Mouse (Mus musculus) R1 (cell line): Measurements from ENCODE around the gene Nt5c2.

Source experiments
- DNase-seq: peaks from one replicate; pipeline ENCODE4 v3.0.0-alpha.2; 2018; ENCODE audit warnings: low read depth, low spot score

The Nt5c2 gene

DNA sequence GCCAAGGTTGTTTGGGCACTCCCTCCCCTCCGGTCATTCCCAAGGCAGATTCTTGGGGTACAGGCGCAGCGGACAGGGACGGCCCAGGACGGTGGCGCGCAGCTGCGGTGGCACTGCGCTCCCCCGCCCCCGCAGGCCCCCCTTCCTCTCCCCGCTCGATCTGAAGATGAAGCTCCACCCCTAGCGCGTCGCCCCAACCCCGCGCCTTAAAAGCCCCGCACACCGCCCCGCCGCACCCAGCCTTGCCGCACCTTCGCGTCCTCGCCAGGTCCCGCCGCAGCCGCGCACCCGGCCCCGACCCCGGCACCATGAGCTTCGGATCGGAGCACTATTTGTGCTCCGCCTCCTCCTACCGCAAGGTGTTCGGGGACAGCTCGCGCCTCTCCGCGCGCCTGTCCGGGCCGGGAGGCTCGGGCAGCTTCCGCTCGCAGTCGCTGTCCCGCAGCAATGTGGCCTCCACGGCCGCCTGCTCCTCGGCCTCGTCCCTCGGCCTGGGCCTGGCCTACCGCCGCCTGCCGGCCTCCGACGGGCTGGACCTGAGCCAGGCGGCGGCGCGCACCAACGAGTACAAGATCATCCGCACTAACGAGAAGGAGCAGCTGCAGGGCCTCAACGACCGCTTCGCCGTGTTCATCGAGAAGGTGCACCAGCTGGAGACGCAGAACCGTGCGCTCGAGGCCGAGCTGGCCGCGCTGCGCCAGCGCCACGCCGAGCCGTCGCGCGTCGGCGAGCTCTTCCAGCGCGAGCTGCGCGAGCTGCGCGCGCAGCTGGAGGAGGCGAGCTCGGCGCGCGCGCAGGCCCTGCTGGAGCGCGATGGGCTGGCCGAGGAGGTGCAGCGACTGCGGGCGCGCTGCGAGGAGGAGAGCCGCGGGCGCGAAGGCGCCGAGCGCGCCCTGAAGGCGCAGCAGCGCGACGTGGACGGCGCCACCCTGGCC is at the start of gene Nt5c2, which contains the start of gene Ina:
Gene Nt5c2 (minus strand): TSS at position 707 of the 935 bp plus-strand sequence.
Gene Ina (plus strand): TSS at position 252 of the 935 bp plus-strand sequence.
- DNase-seq, result peak; percentile 86

DNA sequence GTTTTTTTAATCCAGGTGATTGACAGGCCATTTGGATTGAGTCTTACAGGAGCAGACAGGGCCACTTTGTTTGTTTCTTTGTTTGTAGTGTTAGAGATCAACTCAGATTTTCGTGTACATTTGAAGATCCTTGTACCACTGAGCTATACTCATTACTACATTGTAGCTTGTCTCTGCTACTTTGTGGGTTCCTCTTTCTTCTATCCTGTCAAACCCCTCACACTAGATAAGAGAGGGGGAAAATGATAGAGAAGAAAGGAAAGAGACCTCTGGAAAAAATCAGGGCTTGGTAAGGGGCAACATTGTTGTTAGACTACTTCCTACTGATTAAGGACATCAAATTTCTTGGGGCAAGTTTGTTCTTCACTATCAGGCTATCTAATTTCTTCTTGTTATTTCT is 42.7 kb upstream of the Nt5c2 start:
- no peak for DNase-seq

DNA sequence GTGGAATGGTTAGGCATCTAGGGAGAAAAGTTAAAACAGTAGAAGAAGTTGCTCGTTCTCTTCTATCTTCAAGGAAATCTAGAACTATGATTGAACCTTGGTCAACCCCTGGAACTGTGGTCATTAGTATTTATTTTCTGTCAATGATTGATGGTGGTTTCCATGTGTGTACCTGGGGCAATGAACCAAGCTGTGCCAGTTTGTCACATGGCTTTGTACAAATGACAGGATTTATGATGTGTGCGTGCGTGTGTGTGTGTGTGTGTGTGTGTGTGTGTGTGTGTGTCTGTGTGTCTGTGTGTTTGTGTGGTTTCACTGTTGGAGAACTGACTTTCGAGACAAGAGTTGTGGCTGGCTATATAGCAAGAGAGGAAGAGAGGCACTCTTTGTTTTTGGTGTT is 38.5 kb upstream of the Nt5c2 start:
- no peak for DNase-seq

DNA sequence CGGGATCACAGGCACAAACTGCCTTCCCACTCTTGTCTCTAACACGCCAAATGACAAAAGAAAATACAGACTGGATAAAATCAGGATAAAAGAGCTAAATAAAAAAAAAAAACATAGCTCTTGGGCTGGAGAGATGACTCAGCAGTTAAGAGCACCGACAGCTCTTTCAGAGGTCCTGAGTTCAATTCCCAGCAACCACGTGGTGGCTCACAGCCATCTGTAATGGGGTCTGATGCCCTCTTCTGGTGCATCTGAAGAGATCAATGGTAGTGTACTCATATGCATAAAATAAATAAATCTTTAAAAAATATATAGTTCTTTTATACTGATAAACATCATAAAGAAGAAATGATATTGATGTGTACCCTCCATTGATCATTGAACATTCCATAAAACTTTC is 38.0 kb upstream of the Nt5c2 start:
- no peak for DNase-seq

DNA sequence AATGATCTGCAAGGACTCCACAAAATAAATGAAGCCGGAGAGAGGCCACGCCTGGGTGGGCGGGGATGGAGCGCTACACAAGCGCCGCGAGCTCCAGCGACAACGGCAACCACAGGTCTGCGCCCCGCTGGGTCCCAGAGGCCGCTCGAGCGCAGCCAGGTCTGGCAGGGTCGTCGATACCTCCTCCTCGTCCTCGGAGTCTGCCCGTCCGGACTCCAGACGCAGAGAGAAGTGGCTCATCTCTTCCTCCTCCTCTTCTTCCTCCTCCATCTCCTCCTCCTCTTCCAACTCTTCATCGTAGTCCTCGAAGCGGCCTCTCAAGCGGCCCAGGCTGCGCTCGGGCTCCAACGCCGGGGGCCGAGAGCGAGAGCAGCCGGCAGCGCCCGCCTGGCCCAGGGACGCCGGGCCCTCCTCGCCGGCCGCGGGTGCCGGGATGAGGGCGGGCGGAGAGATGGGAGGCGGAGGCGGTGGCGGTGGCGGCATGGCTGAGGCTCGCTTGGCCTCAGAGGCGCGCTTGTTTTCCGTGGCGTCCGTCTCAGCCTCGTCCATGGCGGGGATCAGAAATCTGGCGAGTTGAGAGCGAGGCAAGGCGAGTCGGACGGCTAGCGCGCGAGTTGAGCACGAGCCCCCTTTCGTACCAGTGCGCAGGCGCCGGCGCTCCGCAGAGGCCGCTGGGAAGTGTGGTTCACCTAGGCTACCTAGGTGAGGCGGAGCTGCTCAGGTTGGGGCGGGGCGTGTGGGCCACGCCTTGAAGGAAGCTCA is 35.5 kb upstream of the Nt5c2 start, which contains the start of gene Pcgf6:
Gene Pcgf6 (minus strand): TSS at position 636 of the 762 bp plus-strand sequence.
- DNase-seq, result peak; percentile 96

DNA sequence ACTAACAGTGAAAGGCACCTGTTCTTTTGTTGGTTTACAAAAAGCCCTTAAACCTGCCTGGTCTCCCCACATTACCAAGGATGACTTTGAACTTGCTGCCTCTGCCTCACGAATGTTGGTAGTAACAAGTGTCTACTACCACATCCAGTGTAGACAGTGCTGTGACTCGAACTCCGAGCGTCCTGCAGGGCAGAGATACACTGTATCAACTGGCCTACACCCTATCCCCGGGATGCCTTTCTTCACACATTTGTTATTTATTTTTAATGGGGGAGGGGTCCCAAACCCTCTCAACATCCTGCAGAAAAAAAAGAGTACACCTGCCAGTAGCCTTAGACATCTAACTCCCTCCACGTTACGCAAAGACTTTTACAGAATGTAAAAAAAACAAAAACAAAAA is 34.9 kb upstream of the Nt5c2 start:
- no peak for DNase-seq

DNA sequence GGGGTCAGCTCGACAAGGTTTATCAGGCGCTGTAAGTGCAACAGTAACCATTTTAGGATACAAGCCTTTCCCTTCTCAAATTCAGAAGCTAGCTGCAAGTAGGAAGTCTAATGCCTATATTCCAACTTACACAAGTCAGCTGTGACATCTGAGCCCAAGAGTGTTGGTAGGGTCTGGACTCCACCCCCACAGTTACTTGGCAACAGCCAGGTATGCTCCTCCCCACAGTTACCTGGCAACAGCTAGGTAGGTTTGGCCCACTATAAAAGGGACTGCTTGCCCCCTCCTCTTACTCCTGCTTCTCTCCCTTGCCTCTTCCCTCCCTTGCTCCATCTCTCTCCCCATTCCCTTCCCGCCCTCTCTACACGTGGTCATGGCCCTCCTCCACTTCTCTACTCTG is 34.1 kb upstream of the Nt5c2 start:
- peak; percentile 67 for DNase-seq

DNA sequence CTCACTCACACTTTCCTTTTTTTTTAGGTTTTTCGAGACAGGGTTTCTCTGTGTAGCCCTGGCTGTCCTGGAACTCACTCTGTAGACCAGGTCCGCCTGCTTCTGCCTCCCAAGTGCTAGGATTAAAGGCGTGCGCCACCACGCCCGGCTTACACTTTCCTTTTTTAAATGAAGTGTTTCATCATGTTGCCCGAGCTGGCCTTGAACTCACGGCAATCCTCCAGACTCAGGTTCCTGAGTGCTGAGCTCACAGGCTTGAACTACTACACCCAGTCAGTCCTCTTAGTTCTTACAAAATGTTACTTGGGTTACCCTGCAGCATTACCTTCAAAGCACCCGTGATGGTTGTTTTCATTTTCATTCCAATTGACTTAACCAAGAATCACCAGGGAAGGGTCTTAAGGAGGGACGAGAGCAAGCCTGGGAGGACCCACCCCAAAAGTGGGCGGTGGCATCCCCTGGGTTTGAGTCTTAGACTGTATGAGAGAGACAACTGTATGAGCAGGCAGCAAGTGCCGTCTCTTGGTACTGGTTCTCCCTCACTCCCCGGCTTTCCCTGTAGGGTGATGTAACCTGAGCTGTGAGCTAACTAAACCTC is 32.4 kb upstream of the Nt5c2 start:
- peak; percentile 91 for DNase-seq

DNA sequence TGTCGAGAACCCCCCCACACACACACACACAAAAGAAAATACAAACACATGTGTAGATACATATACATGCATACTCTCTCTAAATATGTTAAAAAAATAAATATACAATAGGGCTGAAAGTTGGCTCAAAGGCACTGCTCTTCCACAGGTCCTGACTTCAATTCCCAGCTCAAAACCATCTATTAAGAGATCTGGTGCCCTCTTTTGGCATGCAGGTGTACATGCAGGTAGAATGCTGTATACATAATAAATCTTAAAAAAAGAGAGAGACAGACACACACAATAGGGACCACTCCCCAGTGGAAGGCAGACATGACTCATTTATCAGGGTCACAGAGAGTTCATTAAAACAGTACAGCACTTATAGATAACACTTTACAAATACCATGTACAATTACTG is 31.4 kb upstream of the Nt5c2 start:
- peak; percentile 55 for DNase-seq

DNA sequence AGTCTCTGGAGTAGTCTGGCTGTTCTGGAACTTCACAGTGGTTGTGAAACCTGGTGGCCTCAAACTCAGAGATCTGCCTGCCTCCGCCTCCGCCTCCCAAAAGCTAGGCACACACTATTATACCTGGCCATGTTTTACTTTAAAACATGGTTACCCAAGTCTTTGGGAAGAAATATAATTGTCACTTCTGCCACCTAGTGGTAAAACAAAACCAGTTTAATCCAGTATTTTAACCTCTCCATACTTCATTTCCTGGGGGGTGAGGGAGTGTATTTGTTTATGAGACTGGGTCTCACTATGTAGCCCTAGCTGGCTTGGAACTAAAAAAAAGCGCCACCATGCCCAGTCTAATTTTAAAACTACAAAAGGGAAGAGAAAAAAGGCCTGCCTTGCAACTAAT is 28.7 kb upstream of the Nt5c2 start:
- DNase-seq, result peak; percentile 38

DNA sequence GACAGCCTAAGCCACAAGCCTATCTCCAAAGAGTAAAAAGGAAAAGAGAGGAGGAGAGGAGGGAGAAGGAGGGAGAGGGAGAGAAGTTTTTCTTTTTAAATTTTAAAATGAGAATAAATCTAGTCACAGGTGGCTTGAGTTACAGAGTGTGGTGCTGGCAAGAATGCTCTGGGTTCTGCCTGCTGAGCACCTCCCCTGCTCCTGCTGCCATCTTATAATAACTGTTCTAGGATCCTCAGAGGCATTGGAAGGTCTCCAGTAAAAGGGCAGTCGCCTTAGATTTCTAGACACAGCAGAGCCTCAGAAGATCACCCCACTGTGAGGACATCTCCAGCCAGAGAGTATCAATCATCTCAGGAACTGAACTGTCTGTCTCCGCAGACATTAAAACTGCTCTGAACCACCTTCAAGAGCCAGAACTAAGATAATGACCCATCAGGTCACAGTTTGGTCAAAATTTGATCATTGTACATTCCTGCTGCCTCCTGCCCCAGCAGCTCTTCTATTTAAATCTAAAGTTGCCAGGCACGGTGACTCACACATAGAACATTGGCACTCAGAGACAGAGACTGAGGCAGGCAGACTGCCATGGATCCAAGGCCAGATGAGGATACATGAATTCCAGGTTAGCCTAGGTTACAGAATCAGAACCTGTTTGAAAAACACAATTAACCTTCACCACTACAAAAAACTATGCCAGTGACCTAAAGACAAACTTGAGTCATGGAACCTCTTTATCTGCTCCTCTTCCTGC is 25.9 kb upstream of the Nt5c2 start:
- no peak for DNase-seq

DNA sequence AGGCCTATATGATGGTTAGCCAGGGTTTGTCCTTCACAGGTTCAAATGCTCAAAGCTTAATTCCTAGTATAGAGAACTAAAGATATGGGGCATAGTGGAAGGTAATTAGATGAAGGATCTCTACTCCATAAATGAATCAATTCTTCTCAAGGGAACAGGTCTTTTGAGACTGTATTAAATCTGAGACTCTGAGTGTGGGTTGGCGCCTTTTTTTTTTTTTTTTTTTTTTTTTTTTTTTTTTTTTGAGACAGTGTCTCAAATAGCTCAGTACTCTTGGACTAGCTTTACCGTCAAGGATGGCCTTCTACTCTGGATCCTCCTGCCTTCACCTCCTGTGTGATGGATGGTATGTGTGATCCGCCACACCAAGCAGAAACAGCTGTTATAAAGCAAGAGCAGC is 21.6 kb upstream of the Nt5c2 start:
- DNase-seq, result no peak

DNA sequence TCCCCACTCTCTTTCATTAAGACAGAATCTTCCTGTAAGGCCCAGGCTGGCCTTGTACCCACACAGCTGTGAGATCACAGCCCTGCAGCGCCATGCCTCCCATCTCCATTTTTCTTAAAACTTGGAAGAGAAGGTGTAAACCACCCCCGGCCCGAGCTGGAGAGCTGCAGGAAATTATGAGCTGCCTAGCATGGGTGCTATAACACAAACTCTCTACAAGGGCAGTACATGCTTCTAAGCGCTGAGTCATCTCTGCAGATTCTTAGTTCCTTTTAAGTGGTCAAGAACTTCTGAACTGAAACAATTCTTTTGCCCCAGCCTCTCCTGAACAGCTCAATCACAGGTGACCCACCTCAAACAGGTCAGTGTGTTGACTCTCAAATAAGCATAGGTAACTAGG is 20.0 kb upstream of the Nt5c2 start:
- no peak for DNase-seq

DNA sequence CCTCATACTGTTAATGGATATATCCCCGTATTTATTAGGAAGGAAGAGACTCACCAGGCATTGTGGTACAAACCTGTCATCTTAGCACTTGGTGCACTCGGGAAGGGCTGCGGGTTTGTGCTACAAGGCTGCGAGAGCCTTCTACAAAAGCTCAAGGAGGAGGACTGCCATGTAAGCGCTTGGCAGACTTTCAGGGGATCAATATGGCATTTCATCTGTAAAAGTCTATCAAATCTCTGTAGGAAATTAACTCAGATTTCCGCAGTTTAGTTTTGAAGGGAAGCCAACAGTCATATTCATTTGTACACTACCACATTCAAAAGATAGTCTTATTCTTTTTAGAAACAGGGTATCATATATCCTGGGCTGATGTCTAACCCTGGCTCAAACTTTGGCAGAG is 16.8 kb upstream of the Nt5c2 start:
- DNase-seq, result no peak

DNA sequence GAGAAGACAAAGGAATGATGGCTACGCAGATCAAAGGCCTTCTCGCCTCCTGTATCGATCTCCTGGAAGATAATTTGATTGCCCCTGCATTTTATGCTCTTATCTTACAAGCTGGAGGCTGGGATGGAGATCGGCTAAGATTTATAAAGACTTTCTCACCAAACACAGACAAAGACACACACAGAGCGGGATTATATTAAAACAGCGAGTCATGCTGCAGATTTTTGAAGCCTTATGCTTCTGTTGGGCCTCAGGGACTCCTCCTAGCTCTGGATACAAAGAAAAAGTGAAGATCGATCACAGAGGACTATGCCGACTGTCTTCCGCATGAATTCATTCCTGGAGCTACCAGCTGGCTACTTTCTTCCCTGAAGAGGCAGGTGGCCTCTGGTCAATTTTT is 14.8 kb upstream of the Nt5c2 start:
- no peak for DNase-seq

DNA sequence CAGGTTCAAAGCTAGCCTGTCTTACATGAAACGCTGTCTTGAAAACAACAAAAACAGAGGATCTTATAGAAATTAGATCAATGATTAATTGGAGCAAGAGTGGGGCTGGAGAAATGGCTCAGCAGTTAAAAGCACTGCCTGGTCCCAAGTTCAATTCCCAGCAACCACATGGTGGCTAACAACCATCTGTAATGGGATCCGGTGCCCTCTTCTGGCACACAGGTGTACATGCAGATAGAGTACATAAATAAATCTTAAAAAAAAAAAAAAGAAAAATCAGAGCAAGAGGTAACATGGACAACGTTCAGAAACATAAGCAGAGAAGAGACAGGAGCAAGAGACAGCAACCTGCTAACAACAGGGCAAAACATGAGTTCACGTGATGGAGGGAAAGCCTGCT is 11.6 kb upstream of the Nt5c2 start:
- DNase-seq, result peak; percentile 50

DNA sequence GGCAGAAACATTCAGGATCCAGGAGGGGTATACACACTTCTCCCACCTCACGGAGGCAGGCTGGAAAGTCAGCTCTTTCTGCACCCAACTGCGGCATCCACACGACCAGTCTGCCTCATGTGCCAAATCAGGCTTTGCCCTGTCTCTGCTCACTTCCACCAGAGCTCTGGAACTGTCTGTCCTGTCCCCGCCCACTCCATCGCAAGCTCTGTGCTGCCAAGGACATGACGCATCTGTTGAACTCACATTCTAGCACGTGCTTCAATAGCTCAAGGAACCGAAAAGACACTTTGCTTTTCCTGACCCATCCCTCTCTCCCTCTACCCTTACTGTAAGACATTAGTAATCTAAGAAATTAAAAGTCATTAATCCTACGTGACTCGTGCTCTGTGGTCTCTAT is 10.0 kb upstream of the Nt5c2 start:
- DNase-seq, result peak; percentile 35

DNA sequence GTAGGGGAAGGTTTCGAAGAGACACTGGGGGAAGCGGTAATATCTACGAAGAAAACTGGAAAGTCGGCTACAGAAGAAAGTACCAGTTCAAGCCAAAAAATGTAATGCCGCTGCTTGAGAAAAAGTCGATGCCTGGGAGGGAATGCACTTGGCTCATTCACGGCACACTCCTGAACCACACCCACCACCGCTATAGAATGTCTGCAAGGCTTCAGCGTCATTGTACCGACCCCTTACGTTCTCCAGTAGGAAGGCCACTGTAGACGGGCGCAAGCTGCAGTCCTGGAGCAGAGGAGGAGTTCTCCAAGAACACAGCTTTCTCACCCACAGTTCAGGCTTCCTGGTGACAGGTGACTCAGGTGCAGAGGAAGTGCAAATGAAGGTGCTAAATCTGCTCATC is 8.6 kb upstream of the Nt5c2 start:
- peak; percentile 58 for DNase-seq

DNA sequence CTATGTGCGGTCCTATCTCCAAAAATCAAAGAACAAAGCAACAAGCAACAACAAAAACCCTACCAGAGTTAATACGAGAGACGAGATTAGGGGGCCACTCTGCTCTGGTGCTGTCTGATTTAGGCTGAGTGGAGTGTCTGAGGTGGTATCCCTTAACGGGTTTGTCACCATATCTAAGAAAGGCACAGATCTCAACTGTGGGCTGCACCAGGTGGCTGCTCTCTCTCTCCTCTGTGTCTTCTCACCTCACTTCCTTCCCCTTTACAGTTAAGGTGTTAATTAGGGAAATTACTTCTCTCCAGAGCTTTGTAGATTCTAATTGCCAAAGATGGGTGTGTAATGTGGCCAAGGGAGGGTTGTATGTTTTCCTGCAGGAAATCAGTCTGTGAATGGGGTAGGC is 7.8 kb upstream of the Nt5c2 start:
- no peak for DNase-seq

DNA sequence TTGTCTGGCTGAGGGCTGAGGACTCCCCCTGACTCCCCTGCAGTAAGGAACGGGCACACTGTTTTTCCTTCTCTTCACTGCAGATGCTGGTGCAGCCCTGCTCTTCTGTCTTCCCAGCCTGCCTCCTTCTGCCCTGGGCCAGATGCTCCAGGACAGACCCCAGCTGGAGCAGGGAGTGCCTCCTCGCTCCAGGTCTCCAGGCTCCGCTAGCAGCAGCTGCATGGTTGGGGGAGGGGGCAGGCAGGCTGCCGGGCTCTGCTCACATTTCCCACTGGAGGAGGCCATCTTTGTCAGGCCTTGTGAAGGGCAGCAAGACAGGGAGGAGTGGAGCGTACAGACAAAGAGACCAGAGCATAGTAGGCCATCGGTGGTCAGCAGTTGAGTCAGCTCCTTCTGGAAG is 4.4 kb upstream of the Nt5c2 start:
- peak; percentile 91 for DNase-seq

DNA sequence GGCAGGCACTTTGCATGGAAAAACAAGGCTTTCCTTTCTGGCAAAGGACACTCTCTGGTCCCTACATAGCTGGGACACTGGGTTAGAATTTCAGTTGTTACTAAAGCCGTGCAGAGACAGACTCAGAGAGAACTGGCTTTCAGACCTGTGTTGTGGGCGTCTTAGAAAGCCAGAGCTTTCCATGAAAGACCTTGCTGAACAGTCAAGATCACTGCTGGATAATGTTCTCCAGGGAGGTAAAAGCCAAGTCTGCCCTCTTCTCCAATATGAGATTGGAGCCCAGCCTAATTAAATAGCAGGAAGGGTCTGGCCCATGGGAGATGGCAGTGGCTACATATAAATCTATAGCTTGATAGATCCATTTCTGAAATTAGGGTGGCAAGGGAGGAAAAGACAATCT is 3.4 kb upstream of the Nt5c2 start:
- DNase-seq, result no peak

DNA sequence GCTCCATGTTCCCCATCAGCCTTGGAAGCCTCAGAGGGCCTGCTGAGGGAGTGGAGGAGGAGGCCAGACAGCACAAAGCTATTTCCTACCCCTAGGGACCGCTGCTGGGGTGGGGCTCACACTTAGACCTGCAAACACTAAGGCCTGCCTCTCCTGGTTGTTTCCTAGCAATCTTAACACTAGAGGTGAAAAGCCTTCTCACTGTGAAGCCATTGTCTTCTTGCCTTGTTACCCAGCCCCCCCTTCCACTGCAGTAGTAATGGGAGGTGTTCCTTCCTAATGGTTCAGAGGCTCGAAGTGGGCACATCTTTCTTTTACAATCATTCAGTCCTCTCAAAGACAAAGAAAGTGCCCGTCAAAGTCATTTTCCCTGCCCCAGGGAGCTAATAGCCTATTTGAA is 2.9 kb upstream of the Nt5c2 start:
- peak; percentile 96 for DNase-seq
